Mouse (Mus musculus) erythroblast, embryonic 14.5 days (primary cell): Measurements from ENCODE around the gene Stab2.

Experiments
- GATA1 ChIP-seq: IDR thresholded peaks from 2 replicates; pipeline ENCODE4 v1.6.1; 2012; ENCODE audit warnings: low read length, inconsistent platforms, mixed read lengths
- TAL1 ChIP-seq: IDR thresholded peaks from 3 replicates; pipeline ENCODE4 v1.6.1; 2012; ENCODE audit warnings: low read length, inconsistent platforms, mixed read lengths

DNA sequence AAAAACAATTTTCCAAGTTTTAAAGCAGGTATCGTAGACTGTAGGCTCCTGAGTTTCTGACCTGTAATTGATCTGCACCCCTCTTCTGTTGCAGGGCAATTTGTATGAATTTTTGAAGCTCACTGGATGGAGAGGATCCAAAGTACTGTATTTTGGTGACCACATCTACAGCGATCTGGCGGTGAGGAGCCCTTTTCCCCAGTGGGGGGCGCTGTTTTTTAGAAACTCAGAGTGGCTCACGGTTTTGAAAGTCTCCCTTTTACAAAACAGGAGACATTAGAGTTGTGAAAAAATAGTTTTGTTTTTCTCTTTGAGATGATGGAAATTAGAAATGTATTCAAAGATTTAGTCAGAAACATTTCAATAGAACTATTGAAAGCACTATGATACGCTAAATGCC, 183.7 kb downstream of the Stab2 start:
- TF ChIP-seq TAL1 (no peak), GATA1 (no peak)
